Mouse (Mus musculus): Measurements from ENCODE around the gene Rai14. TPM values are rescaled to one million over a fixed set of nuclear protein-coding genes. Genes with fewer than 3 reads are reported as not detected.

Rai14 gene
- 2.7 and 5.1 TPM in 2 replicates for polyA plus RNA-seq (2012; rRNA removed; ENCODE audit: low replicate concordance)

GRCm38 (mm10) chr15:10714409-10715138, at the start of gene Rai14:
Rai14 (minus strand) TSS chr15:10714624.

GRCm38 (mm10) chr15:10558465-10558864, 156.0 kb downstream of the Rai14 start, which contains the start of gene Ttc23l:
Ttc23l (minus strand) TSS chr15:10558668.

Other genes with a start within 250 kb of the Rai14 start
- 1.0 and 1.7 TPM in 2 replicates for gene Dnajc21, start 244.1 kb downstream of the Rai14 start, polyA plus RNA-seq (2012; rRNA removed; ENCODE audit: low replicate concordance)
- 2.1 and 3.8 TPM in 2 replicates for gene Brix1, start 228.7 kb downstream of the Rai14 start, polyA plus RNA-seq (2012; rRNA removed; ENCODE audit: low replicate concordance)
- gene Rad1, start 228.6 kb downstream of the Rai14 start, polyA plus RNA-seq (2012; rRNA removed; ENCODE audit: low replicate concordance) = 6.2 and 12.5 TPM in 2 replicates
- not detected in 2 replicates for gene Ttc23l, start 156.0 kb downstream of the Rai14 start, polyA plus RNA-seq (2012; rRNA removed; ENCODE audit: low replicate concordance)
- gene C1qtnf3, start 237.7 kb upstream of the Rai14 start, polyA plus RNA-seq (2012; rRNA removed; ENCODE audit: low replicate concordance) = 7.9 and 76.5 TPM in 2 replicates